Mouse (Mus musculus) CD4-positive, CD25-positive, alpha-beta regulatory T cell, adult 4 months (primary cell): ENCODE measurements around the gene Dleu7. TPM values are rescaled to one million over a fixed set of nuclear protein-coding genes. Genes with fewer than 3 reads are reported as not detected.

Experiments used
- ATAC-seq: one replicate; pipeline ENCODE4 v1.8.0; 2017
- polyA plus RNA-seq, 2 experiments: library from polyadenylated mRNA; unstranded; fragments of 100-300 nt; shearing (Covaris generic); gene quantifications; one replicate each; pipeline ENCODE4 v1.2.1; 2017

Dleu7 gene
- not detected for polyA plus RNA-seq

GRCm38 (mm10) chr14:62292488-62293339 lies at the start of gene Dleu7, which contains the start of gene Rnaseh2b:
Dleu7 (minus strand) TSS chr14:62293047.
Rnaseh2b (plus strand) TSS chr14:62292589.
- ATAC-seq, result peak; percentile 77

DNA sequence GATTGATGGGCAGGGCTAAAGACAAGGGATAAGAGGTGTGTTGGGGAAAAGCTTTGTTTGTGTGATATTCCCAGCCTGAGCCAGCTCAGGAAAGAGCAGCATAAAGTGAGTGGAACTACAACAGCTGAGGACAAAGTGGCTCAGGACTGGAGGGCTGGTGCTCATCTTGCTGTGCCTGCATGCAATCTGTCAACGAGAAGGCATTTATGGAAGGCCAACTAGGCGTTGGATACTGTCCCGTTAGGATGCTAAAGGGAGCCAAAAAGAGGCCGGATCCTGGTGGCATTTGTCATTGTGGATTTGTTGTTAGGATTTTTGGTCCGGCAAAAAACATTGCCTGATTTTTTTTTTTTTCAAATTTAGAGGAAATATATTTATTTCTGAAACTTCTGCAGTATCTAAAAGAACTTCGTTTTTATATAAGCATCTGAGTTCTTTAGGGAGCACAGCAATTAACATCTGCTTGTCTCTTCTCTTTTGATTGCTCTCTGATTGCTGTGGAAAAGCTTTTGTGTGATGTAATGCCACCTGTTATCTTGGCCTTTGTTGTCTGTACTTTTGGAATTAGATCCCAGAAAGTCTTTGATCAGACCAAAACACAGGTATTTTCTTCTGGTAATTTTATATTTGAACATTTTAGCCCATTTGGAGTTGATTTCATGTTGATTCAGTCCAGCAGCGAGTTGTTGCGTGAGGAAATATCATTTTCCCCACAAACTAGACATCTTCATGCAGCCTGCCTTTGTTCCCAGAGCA lies 49.2 kb upstream of the Dleu7 start:
- no peak for ATAC-seq

- ATAC-seq, result no peak
Observed at GRCm38 (mm10) chr14:62339196-62339595, 46.3 kb upstream of the Dleu7 start.

DNA sequence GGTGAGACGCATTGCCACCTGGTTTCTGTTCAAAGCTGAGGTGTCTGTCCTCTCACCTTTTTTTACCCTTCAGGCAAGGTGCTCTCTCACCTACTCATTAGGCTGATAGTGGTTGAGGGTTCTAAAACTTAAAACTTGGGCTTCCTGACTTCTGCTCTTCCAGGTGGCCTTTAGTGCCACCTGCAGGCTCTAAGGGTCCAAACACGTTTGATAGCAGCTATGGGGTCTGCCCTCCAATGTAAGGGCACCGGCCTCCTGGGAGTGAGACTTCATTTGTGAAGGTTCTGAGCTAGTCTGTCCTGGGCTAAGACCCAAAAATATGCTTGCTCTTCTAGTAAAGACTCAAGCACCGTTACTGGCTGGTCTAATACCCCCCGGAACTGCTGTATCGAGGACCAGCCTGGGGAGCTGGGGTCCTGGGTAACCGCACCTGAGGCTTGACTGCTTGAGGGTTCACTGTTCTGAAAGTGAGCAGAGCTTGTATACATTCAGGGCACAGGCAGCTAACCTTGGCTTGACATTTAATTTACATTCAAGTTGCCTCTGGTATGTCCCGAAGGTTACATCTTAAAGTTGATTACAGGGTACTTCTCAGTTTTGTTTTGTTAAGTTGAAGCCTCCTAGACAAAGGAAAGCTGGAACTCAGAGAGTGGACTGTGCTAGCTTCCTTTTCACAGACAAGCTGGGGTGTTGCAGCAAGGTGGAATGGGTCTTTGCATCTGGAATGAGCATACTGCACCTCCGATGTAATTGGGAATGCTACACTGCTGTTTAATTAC lies 41.3 kb upstream of the Dleu7 start:
- no peak for ATAC-seq

- peak; percentile 92 for ATAC-seq
Observed at GRCm38 (mm10) chr14:62331866-62332619, 39.2 kb upstream of the Dleu7 start.

DNA sequence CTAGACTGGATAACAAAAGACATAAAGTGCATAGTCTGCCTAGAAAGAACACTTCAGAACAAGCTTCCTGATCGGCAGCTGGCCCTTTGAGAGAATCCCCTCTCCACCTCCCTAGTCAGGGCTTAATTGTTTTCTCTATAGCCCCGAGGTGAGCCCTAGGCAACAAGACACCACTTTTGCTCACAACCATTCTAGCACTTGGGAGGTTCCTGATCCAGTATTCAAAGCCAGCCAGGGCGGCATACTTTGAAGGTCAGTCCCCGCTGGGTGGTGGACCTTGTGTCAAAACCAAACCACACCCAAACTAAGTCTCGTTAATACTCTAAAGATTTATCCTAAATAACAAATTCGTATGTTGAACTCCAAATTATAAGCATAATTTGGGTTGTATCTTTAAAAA lies 38.6 kb upstream of the Dleu7 start:
- no peak for ATAC-seq

DNA sequence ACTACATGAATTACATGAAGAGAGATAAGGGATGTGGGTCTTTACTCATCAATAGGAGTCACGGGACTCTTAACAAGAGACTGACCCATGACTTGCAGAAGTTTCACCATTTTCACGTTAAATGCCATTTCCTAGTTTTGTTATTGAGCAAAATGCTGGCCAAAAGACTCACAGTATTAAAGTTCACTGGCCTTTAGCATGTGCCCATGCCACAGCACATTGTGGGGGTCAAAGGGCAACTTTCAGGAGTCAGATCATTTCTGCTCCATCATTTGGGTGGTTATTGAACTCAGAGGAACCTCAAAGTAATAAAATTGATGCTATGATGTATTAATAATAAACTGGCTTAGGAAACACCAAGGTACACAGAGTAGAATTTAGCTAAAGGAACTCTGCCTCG lies 36.8 kb upstream of the Dleu7 start:
- no peak for ATAC-seq

DNA sequence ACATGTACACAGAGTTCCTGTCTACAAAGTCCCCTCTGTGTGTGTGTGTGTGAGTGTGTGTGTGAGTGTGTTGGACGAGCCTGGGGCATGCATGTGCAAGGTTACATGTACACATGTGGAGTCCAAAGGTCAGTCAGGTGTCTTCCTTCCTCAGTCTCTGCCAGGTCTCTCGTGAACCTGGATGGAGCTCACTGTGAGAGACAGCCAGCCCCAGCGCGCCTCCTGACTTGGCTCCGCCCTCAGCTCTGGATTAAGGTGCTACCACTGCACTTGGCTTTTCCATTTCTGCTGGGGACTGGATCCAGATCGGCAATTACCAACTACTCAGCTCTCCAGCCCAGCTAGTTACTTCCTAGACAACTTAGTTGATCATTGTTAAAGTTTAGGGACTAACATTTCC lies 35.8 kb upstream of the Dleu7 start:
- no peak for ATAC-seq

DNA sequence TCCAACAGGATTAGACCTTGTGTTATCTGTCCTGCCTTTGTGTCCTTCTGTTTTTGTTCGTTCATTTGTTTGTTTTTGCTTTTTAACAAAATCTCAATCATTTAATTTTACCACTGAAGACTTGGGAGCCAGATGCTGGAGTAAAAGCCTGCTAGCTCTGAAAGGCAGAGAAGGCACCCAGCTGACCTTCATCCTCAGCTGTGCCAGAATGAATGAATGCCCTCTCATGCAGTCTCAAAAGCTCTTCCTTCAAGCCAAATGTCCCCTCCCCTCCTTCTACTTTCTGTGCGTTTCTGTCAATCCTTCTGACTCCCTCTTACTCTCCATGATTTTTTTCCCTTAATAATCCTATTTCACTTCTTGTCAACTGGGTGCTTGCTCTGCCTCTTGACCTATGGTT lies 34.3 kb upstream of the Dleu7 start:
- no peak for ATAC-seq

- no peak for ATAC-seq
Observed at GRCm38 (mm10) chr14:62326026-62326425, 33.2 kb upstream of the Dleu7 start.

GRCm38 (mm10) chr14:62324943-62325342 lies 32.1 kb upstream of the Dleu7 start:
- ATAC-seq, result no peak

DNA sequence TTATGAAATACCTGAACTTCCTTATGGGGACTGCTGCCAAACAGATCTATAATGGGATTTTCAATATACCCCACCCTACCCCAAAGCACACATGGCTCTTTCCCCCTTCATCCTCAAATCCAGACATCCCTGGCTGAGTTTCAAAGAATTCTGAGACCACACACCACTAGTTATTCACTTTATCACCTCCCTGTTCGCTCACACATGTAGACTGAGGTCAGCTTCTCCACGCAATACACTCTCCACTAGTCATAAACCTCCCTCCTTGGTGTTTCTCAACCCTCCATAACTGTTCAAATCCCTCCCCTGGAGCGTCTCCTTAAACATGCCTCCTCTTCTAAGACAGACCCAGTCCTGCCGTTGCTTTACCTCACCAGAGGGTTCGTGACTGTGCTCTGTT lies 30.6 kb upstream of the Dleu7 start:
- ATAC-seq, result no peak

- no peak for ATAC-seq
Observed at GRCm38 (mm10) chr14:62322581-62323344, 29.9 kb upstream of the Dleu7 start.

DNA sequence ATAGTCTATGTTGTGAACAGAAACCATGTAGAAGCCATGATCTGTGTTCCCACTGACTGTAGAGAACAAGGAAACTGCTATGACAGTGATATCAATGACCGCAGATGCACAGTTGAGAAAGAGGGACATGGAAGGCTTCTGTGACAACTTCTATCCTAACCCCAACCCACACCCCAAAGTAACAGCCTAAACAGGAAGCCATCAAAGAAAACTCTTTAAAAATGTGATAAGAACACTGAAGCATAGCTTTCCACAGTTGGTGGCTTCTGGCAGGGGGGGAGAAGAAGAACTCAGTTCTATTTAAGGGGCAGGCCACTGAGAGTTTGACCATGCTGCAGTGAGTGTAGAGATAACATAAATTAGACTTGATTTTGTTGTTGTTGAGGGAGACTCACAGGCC lies 18.8 kb upstream of the Dleu7 start:
- no peak for ATAC-seq

GRCm38 (mm10) chr14:62309026-62309425 lies 16.2 kb upstream of the Dleu7 start:
- no peak for ATAC-seq

- no peak for ATAC-seq
Observed at GRCm38 (mm10) chr14:62307555-62307954, 14.7 kb upstream of the Dleu7 start.

DNA sequence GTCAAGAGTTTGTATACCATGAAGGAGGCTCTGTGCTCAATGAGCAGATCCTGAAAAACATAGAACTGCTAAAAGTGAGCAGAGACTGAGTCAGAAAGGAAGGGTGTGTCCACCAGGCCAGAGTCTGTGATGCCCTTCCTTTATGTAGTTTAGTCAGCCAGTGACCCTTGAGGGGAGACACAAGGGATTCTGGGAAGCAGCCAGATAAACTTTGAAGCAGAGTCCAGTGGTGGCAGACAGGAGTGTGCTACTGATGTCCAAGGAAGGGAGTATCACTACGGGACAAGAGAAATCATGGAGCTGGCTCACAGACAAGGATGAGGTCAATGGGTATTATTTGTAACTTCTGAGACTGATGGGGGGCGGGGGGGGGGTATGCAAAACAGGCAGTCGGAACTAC lies 7.2 kb upstream of the Dleu7 start:
- no peak for ATAC-seq

GRCm38 (mm10) chr14:62298808-62299207 lies 6.0 kb upstream of the Dleu7 start:
- no peak for ATAC-seq

DNA sequence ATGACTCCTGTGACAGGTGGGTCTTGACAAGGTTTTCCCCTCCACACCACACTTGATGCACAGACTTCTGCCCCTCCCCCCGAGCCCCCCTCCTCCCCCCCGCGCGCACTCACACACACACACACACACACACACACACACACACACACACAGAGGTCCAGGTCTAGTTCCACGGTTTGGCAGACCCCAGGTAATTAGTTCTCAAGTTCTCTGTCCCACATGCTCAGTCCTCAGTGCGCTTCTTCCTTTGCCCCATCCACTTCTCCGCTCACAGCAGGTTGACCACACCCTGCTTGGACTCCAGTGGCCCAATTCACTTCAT lies 720 bp downstream of the Dleu7 start:
- no peak for ATAC-seq

DNA sequence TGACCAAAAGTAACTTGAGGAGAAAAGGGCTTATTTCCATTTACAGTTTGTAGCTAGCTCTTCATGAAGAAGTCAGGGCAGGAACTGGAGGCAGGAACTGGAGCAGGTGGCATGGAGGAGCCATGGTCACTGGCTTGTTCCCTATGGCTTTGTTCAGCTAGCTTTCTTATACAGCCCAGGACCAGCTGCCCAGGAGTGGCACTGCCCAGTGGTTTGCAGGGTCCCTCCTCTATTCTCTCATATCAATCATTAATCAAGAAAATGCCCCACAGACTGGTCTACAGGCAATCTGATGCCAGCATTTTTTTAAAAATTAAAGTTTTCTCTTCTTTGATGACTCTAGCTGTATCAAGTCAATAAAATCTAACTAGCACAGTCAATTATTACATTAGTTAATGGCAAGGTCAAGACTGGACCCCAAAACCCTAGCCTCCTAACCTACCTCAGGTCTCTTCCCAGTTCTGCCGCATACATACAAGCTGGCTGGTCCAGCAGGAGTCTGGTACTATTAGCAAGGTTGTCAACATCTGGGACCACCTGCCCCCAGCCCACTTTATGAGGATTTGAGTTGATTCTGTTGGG lies 1.4 kb downstream of the Dleu7 start:
- no peak for ATAC-seq

DNA sequence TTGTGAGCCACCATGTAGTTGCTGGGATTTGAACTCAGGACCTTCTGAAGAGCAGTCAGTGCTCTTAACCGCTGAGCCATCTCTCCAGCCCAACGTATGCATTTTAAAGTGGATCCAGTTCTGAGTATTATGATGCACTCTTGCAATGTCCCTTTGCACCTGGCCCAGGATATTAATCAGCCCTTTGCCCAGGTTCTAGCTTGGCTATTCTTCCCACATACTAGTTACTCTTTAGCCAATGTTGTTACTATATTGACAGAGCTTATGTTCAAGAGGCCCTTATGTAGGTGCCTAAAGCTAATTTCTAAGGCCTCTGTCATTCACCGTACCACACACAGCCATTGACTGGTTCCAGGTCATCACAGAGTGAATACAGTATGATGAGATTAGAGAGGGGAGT lies 4.1 kb downstream of the Dleu7 start:
- no peak for ATAC-seq
